Mouse (Mus musculus): ENCODE results near the gene Scamp1.
"Not testable (repeated sequence)": the region's sequence is repeated elsewhere in the genome, so short reads cannot be mapped to it uniquely, and the experiment has no call there.

GRCm38 (mm10) chr13:94329005-94329404, 43.3 kb upstream of the Scamp1 start:
- TF ChIP-seq CTCF, POLR2A (IDR thresholded peaks at IDR 0.05; ENCODE audit: insufficient read depth, low read depth, low read length): not testable (repeated sequence)

All from olfactory bulb, adult 2 months (tissue).